Mouse (Mus musculus) E14TG2a.4 (cell line): ENCODE measurements around the gene Gm49337.
"Not testable (repeated sequence)": the region's sequence is repeated elsewhere in the genome, so short reads cannot be mapped to it uniquely, and the experiment has no call there.

ENCODE experiments used
- H3K27me3 ChIP-seq: 2 replicates; pipeline ENCODE4 v1.6.1; 2014; ENCODE audit warnings: low read length, control low read depth; ENCODE audit not compliant: insufficient read depth
- H3K36me3 ChIP-seq: 2 replicates; pipeline ENCODE4 v1.6.1; 2014; ENCODE audit warnings: low read length, control low read depth; ENCODE audit not compliant: insufficient read depth
- H3K4me1 ChIP-seq: replicated peaks from 2 replicates; pipeline ENCODE4 v1.6.1; 2014; ENCODE audit warnings: low read depth, low read length, control low read depth
- H3K4me3 ChIP-seq: replicated peaks from 2 replicates; pipeline ENCODE4 v1.5.1; 2014; ENCODE audit warnings: mild to moderate bottlenecking, low read length
- H3K9me3 ChIP-seq: 2 replicates; pipeline ENCODE4 v1.6.1; 2014; ENCODE audit warnings: low read length, control low read depth
- CTCF ChIP-seq: conservative IDR thresholded peaks from 2 replicates; pipeline ENCODE4 v1.5.1; 2014; ENCODE audit warnings: low read length
- NANOG ChIP-seq: IDR thresholded peaks from 2 replicates; pipeline ENCODE4 v1.6.1; 2014; ENCODE audit warnings: borderline replicate concordance, low read length, mixed read lengths
- POU5F1 ChIP-seq: IDR thresholded peaks from 2 replicates; pipeline ENCODE4 v1.6.1; 2014; ENCODE audit warnings: low read length, borderline replicate concordance

Gm49337 gene

GRCm38 (mm10) chr4:116217046-116217445 is 43.9 kb downstream of the Gm49337 start:
- Histone ChIP-seq H3K4me1 (peaks cover 10% of the 10 kb centered on the region), H3K27me3 (peaks cover 5% of the 10 kb centered on the region), H3K9me3 (no peaks in the 10 kb centered on the region), H3K36me3 (no peaks in the 10 kb centered on the region), H3K4me3 (no peak overlapping the region)
- no peak for TF ChIP-seq NANOG
- TF ChIP-seq POU5F1 = no peak

DNA sequence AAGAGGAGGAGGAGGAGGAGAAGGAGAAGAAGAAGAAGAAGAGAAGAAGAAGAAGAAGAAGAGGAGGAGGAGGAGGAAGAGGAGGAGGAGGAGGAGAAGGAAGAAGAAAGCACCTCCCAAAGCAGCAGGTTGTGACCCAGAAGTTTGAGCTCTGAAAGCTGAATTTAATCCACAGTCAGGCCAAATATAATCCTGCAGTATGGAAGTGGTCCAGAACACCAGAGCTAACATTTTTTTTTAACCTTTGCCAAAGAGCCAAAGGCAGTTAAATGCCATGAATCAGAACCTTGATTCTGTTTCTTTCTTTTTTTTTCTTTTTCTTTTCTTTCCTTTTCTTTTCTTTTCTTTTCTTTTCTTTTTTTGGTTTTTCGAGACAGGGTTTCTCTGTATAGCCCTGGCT is 44.5 kb downstream of the Gm49337 start:
- peaks cover 16% of the 10 kb centered on the region for H3K4me1 ChIP-seq
- H3K27me3 ChIP-seq, H3K9me3 ChIP-seq, H3K4me3 ChIP-seq, H3K36me3 ChIP-seq: not testable (repeated sequence)

DNA sequence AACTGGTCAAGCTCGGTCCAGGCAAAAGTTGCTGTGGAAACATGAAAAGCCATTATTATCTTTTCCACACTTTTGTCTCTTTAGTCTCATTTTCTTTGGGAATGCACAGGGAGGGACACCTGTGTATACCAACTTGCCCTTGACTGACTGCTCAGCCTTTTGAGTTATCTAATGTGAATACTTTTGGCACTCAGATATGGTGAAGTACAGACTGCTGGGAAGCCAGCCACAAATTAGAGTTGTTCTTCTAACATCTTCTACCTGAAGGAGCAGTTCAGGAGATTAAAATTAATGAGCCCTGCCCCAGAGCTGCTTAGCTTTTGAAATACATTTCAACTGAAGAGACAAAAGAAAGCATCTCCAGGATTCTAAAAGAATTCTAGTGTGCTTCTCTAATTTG is 45.9 kb downstream of the Gm49337 start:
- Histone ChIP-seq H3K4me3 (no peak overlapping the region), H3K4me1 (peaks cover 19% of the 10 kb centered on the region), H3K27me3 (peaks cover 12% of the 10 kb centered on the region), H3K9me3 (no peaks in the 10 kb centered on the region), H3K36me3 (no peaks in the 10 kb centered on the region)
- TF ChIP-seq POU5F1 (no peak), NANOG (no peak), CTCF (no peak)

DNA sequence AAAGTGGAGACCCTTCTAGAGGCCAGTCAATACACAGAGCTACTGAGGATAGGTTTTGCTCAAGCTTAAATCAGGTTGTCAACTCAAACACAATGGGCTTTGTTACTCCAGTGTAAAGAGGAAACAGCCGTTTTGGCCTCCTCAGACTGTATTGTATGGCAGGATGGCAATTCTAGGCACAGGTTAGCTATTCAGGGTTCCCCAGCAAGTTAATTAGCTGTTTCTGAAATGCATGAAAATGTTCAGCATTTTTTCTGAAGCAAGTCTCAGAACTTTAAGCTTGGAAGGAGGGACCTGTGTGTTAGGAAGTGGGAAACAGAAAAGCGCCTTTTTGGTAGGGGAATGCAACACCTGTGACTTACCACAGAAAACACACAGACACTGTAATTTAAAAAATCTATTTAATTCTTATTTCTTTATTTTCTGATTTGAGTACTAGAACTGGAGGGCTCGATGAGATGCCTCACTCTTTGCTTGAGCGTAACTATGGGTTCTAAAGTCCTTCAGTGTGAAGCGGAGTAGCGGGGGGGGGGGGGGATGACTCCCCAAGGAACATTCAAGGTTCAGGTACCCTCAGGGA is 47.0 kb downstream of the Gm49337 start:
- Histone ChIP-seq H3K4me3 (peak overlapping the region; percentile 94), H3K9me3 (no peaks in the 10 kb centered on the region), H3K36me3 (no peaks in the 10 kb centered on the region), H3K27me3 (peaks cover 12% of the 10 kb centered on the region), H3K4me1 (peaks cover 19% of the 10 kb centered on the region)
- TF ChIP-seq CTCF = no peak
- no peak for TF ChIP-seq POU5F1
- no peak for TF ChIP-seq NANOG

- peaks cover 12% of the 10 kb centered on the region for H3K27me3 ChIP-seq
- no peaks in the 10 kb centered on the region for H3K9me3 ChIP-seq
- H3K4me1 ChIP-seq = peaks cover 19% of the 10 kb centered on the region
- H3K36me3 ChIP-seq = no peaks in the 10 kb centered on the region
- peak overlapping the region; percentile 94 for H3K4me3 ChIP-seq
- no peak for TF ChIP-seq NANOG
- no peak for TF ChIP-seq POU5F1
- no peak for TF ChIP-seq CTCF
These were observed 47.6 kb downstream of the Gm49337 start for GRCm38 (mm10) chr4:116220780-116221139.

DNA sequence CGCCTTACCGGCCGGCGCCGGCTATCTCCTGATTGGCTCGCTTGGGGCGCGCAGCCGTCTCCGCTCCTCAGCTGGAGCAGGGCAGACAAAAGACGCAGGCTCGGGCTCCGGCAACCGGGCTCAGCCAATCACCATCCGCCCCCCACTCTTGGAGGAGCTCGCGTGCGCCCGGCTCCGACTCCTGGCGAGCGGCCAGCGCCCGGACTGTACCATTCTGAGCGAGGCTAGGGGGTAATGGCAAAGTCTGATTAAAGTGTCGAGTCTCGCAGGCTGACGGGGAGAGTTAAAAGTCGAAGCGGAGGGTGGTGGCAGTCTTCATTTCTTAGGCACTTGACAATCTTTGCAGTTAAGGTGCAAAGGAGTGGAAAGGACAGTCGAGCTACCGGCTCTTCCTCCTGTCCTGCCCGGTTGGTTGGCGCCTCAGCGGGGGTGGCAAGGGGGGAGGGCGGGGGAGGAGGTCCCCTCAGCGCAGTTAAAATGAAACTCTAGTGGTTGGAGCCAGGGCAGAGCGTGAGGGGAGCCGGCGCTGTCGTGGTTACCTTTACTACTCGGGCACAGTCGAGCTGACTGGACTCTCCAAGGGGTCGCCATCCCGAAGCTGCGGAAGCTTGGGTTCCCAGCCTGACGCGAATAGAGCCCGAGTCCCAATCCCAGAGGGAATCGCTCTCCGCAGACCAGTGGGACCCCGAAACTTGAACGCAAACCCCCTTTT is 48.1 kb downstream of the Gm49337 start, which contains the start of gene Pik3r3:
TSS of gene Pik3r3 (plus strand) at position 479 of the 712 bp plus-strand sequence.
- H3K4me3 ChIP-seq = peak within 1 kb of the TSS; percentile 94
- TF ChIP-seq POU5F1 = no peak
- no peak for TF ChIP-seq NANOG
- TF ChIP-seq CTCF = no peak
- H3K9me3 ChIP-seq = no peaks in the 10 kb centered on the region
- no peaks in the 10 kb centered on the region for H3K36me3 ChIP-seq
- H3K27me3 ChIP-seq = peaks cover 12% of the 10 kb centered on the region
- H3K4me1 ChIP-seq = peaks cover 19% of the 10 kb centered on the region

- Histone ChIP-seq H3K9me3 (no peaks in the 10 kb centered on the region), H3K27me3 (peaks cover 6% of the 10 kb centered on the region), H3K36me3 (no peaks in the 10 kb centered on the region), H3K4me1 (peaks cover 19% of the 10 kb centered on the region), H3K4me3 (peak overlapping the region; percentile 94)
- TF ChIP-seq POU5F1 (no peak), NANOG (no peak), CTCF (no peak)
These were observed 49.0 kb downstream of the Gm49337 start for GRCm38 (mm10) chr4:116221996-116222842.

GRCm38 (mm10) chr4:116222843-116223119 is 49.6 kb downstream of the Gm49337 start:
- Histone ChIP-seq H3K4me1 (peaks cover 19% of the 10 kb centered on the region), H3K4me3 (no peak overlapping the region), H3K27me3 (peaks cover 6% of the 10 kb centered on the region), H3K9me3 (no peaks in the 10 kb centered on the region), H3K36me3 (no peaks in the 10 kb centered on the region)
- no peak for TF ChIP-seq CTCF
- TF ChIP-seq POU5F1 = no peak

DNA sequence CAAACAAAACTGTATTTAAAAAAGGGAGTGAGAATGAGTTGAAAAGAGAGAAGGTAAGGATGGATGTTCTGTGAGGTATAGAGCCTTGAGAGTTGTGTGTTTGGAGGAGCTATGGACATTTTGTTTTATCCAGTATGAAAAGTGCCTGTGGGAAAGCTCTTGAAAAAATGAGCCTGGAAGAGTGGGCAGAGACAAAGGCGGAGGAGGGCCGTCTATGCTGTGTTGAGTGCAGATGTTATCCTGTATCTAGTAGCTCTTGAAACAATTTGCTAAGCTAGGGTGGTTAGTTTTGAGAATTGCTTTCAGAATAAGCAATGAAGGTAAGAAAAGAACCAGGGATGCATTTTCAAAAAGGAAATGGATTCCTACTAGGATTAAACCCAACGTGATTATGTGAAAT is 70.2 kb downstream of the Gm49337 start:
- Histone ChIP-seq H3K9me3 (no peaks in the 10 kb centered on the region), H3K4me3 (no peak overlapping the region), H3K4me1 (no peaks in the 10 kb centered on the region), H3K36me3 (no peaks in the 10 kb centered on the region), H3K27me3 (no peaks in the 10 kb centered on the region)
- TF ChIP-seq CTCF = no peak
- TF ChIP-seq POU5F1 = no peak
- no peak for TF ChIP-seq NANOG
